ENCODE assay signal across 1 mouse cellular context in the genomic region with DNA sequence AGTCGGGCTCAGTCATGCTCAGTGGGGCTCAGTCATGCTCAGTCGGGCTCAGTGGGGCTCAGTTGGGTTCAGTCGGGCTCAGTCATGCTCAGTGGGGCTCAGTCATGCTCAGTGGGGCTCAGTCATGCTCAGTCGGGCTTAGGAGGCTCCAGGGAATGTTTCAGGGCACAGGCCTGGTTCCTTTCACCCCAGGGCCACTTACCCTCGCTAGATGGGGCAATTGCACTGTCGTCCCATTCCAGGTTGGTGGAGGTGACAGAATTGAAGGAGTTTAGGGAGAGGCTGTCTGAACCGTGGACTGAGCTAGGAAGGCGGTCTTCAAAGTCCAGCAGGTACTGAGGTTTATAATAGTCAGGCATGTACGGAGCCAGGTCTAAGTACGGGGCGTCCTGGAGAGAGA.
TF ChIP-seq lines count a peak whose summit lies in the region.

No protein-coding gene starts in this region.

TF ChIP-seq in CH12.LX, 34 proteins besides CTCF, POLR2A, EP300 and RAD21:
- no peak for TF ChIP-seq ZNF384 (IDR thresholded peaks at IDR 0.05; ENCODE audit: low read depth, low read length)
- no peak for TF ChIP-seq BHLHE40 (IDR thresholded peaks at IDR 0.05; ENCODE audit: low read depth, low read length)
- TF ChIP-seq KAT2A (IDR thresholded peaks at IDR 0.05; ENCODE audit: insufficient replicate concordance, low read length) = no peak
- no peak for TF ChIP-seq PAX5 (IDR thresholded peaks at IDR 0.05; ENCODE audit: low read length)
- no peak for TF ChIP-seq MEF2A (IDR thresholded peaks at IDR 0.05; ENCODE audit: borderline replicate concordance, low read depth, low read length)
- no peak for TF ChIP-seq ZKSCAN1 (IDR thresholded peaks at IDR 0.05; ENCODE audit: borderline replicate concordance, low read depth, low read length)
- no peak for TF ChIP-seq IRF4 (IDR thresholded peaks at IDR 0.05; ENCODE audit: low read depth, low read length)
- TF ChIP-seq MXI1 (IDR thresholded peaks at IDR 0.05; ENCODE audit: low read depth, low read length) = no peak
- no peak for TF ChIP-seq TCF12 (IDR thresholded peaks at IDR 0.05; ENCODE audit: low read depth, low read length)
- no peak for TF ChIP-seq MYC (IDR thresholded peaks at IDR 0.05; ENCODE audit: low read depth, low read length)
